ENCODE assay signal across 23 mouse cellular contexts in the genomic region with DNA sequence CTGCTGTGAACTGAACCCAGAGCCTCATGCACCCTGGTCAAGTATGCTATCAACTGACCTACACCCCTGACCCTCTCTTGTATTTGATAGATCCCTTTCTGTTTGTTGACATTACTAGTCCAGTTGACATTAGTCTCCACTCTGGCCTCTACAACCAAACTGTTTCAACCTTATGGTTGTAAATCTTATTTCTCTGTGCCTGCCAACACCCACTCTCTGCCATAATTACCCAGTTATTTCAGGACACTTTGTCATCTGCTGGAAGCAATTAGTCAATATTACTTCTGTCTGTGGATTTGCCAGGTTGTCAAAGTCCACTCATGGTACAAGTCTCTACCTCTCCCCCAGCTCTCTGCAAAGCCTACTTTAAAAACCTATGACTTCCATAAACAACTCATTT.
DNase-seq lines count a peak whose midpoint lies in the region; ATAC-seq and TF ChIP-seq lines count a peak whose summit lies in the region.
"Had no signal": no experiment of that assay in that cellular context is flagged by ENCODE, and none has a peak within 500 bp of the region (broad histone marks: within the 10 kb centered on the region; RNA-seq: fewer than 3 reads in every experiment).

No protein-coding gene starts in this region.

- H3K27ac ChIP-seq in kidney, embryonic 14.5 days (ENCODE audit: low read depth, low read length): no peak overlapping the region
- peak overlapping the region; percentile 66 for H3K27ac ChIP-seq in liver, postnatal 0 days (ENCODE audit: low read depth)
- no peak overlapping the region for H3K27ac ChIP-seq in left cerebral cortex, adult 2 months
- H3K27ac ChIP-seq: forebrain, embryonic 10.5 days; forebrain, embryonic 13.5 days; hindbrain, embryonic 12.5 days; hindbrain, embryonic 15.5 days had no signal

- TF ChIP-seq CTCF in liver, postnatal 0 days (IDR thresholded peaks at IDR 0.05; ENCODE audit: low read depth): no peak
- TF ChIP-seq CTCF in left cerebral cortex, adult 2 months (IDR thresholded peaks at IDR 0.05): no peak

- no peak overlapping the region for H3K4me3 ChIP-seq in kidney, embryonic 14.5 days (ENCODE audit: low read length)
- H3K4me3 ChIP-seq in liver, postnatal 0 days (ENCODE audit: low read depth, low read length): no peak overlapping the region
- no peak overlapping the region for H3K4me3 ChIP-seq in left cerebral cortex, adult 2 months
- H3K4me3 ChIP-seq: forebrain, embryonic 10.5 days; forebrain, embryonic 13.5 days; hindbrain, embryonic 12.5 days; hindbrain, embryonic 15.5 days had no signal

- H3K4me2 ChIP-seq in kidney, embryonic 14.5 days (replicated peaks; ENCODE audit: low read depth, low read length): no peak overlapping the region
- no peak overlapping the region for H3K4me2 ChIP-seq in liver, postnatal 0 days (ENCODE audit: low read depth, low read length)
- H3K4me2 ChIP-seq: forebrain, embryonic 13.5 days; heart, embryonic 11.5 days; hindbrain, embryonic 12.5 days; hindbrain, embryonic 15.5 days had no signal

- 0 out of 2 replicates have a peak, but pooled peaks have one; percentile 4 for ATAC-seq in kidney, embryonic 14.5 days (ENCODE audit: low FRiP score, low TSS enrichment)
- ATAC-seq in liver, postnatal 0 days: peak; percentile 77
- ATAC-seq: forebrain, embryonic 13.5 days; forebrain, embryonic 16.5 days; Patski had no signal

- no peaks in the 10 kb centered on the region for H3K27me3 ChIP-seq in kidney, embryonic 14.5 days (ENCODE audit: control insufficient read depth, insufficient read depth, low read length)
- H3K27me3 ChIP-seq in liver, postnatal 0 days (ENCODE audit: insufficient read depth, low read length): no peaks in the 10 kb centered on the region
- H3K27me3 ChIP-seq: CH12.LX; forebrain, embryonic 13.5 days; hindbrain, embryonic 12.5 days; hindbrain, embryonic 15.5 days; Patski had no signal

- H3K9me3 ChIP-seq in kidney, embryonic 14.5 days (ENCODE audit: control insufficient read depth, low read length): no peaks in the 10 kb centered on the region
- H3K9me3 ChIP-seq in liver, postnatal 0 days (ENCODE audit: low read length): no peaks in the 10 kb centered on the region
- H3K9me3 ChIP-seq: forebrain, embryonic 13.5 days; hindbrain, embryonic 12.5 days; hindbrain, embryonic 15.5 days had no signal

- no peak overlapping the region for H3K9ac ChIP-seq in kidney, embryonic 14.5 days (ENCODE audit: low read depth, low read length)
- H3K9ac ChIP-seq in liver, postnatal 0 days (replicated peaks): no peak overlapping the region
- H3K9ac ChIP-seq: forebrain, embryonic 13.5 days; hindbrain, embryonic 12.5 days; hindbrain, embryonic 15.5 days had no signal

- 0 out of 2 replicates have a peak, but pooled peaks cover 7% of the 10 kb centered on the region for H3K4me1 ChIP-seq in kidney, embryonic 14.5 days (ENCODE audit: control insufficient read depth, insufficient read depth, low read length)
- H3K4me1 ChIP-seq in liver, postnatal 0 days (ENCODE audit: insufficient read depth): 0 out of 2 replicates have a peak, but pooled peaks cover 3% of the 10 kb centered on the region
- H3K4me1 ChIP-seq: hindbrain, embryonic 15.5 days had no signal

- intact Hi-C loops in left cerebral cortex, adult 2 months (cut with DNase I): no loop called here

- TF ChIP-seq EP300 in liver, postnatal 0 days (IDR thresholded peaks at IDR 0.05; ENCODE audit: low read depth): no peak

- DNase-seq in kidney, postnatal 4 days: no peak
- peak; percentile 4 for DNase-seq in testis, postnatal 10 days (ENCODE audit: low spot score)
- no peak for DNase-seq in testis, postnatal 14 days (ENCODE audit: low spot score)
- DNase-seq in liver, postnatal 0 days: no peak
- no peak for DNase-seq in left cerebral cortex, adult 2 months (ENCODE audit: extremely low spot score in 1 of 2, low spot score in 2 of 2)
- DNase-seq: adrenal gland, postnatal 10 days; adrenal gland, postnatal 36 days; B cell, adult 2 months; cerebellum, adult 18-20 months; cerebellum, adult 9-10 months; cerebellum, postnatal 14 days; gastrocnemius, postnatal 10 days; heart, adult 11 months had no signal

- H3K36me3 ChIP-seq in kidney, embryonic 14.5 days (ENCODE audit: control insufficient read depth, insufficient read depth, low read length): no peaks in the 10 kb centered on the region
- H3K36me3 ChIP-seq in liver, postnatal 0 days (replicated peaks; ENCODE audit: insufficient read depth, low read length): no peaks in the 10 kb centered on the region
- H3K36me3 ChIP-seq: G1E; hindbrain, embryonic 12.5 days; hindbrain, embryonic 15.5 days had no signal
